Mouse (Mus musculus): Measurements from ENCODE around the gene Myo9a. TPM values are rescaled to one million over a fixed set of nuclear protein-coding genes. Genes with fewer than 3 reads are reported as not detected.
A peak's percentile ranks its signal among the peaks of the same experiment; 100 is the strongest.
"Not testable (repeated sequence)": the region's sequence is repeated elsewhere in the genome, so short reads cannot be mapped to it uniquely, and the experiment has no call there.

Gene Myo9a
- total and polyA plus RNA-seq, 3 experiments = 1.6 to 2.6 (median 2.0) TPM

GRCm38 (mm10) chr9:59766966-59767461 is 16.3 kb downstream of the Myo9a start:
- H3K27ac ChIP-seq (ENCODE audit: insufficient read depth, low read depth); H3K27me3 ChIP-seq (replicated peaks); dilution Hi-C loops (cut with MboI; ENCODE audit: extremely low pct_ligation_motif_present, extremely low pct_unique_long_range_greater_than_20kb, low sequenced_read_pairs); H3K4me2 ChIP-seq (ENCODE audit: insufficient read depth, low read depth, poor library complexity, severe bottlenecking); H3K9me3 ChIP-seq (replicated peaks; ENCODE audit: low read length); H3K4me1 ChIP-seq (ENCODE audit: control insufficient read depth in 1 of 2, insufficient read depth in 2 of 2); H3K4me3 ChIP-seq (replicated peaks in 1 of 3; ENCODE audit: low read depth in 2 of 3, low read length in 2 of 3, poor library complexity in 1 of 3); H3K9ac ChIP-seq (ENCODE audit: insufficient read depth, low read depth); H3K36me3 ChIP-seq (replicated peaks in 1 of 2; ENCODE audit: control insufficient read depth in 1 of 2, insufficient read depth in 1 of 2, low read length in 1 of 2); DNase-seq (ENCODE audit: extremely low read depth); in situ Hi-C loops (cut with MboI; ENCODE audit: low pct_ligation_motif_present, low pct_unique_long_range_greater_than_20kb, low sequenced_read_pairs); H3K79me2 ChIP-seq (replicated peaks; ENCODE audit: control insufficient read depth, extremely low read depth, insufficient read depth, poor library complexity, severe bottlenecking): not testable (repeated sequence)
- TF ChIP-seq ZNF384 (IDR thresholded peaks at IDR 0.05; ENCODE audit: low read depth, low read length) = peak; percentile 29

- H3K27ac ChIP-seq (ENCODE audit: insufficient read depth, low read depth); DNase-seq (ENCODE audit: extremely low read depth); H3K4me2 ChIP-seq (ENCODE audit: insufficient read depth, low read depth, poor library complexity, severe bottlenecking); in situ Hi-C loops (cut with MboI; ENCODE audit: low pct_ligation_motif_present, low pct_unique_long_range_greater_than_20kb, low sequenced_read_pairs); H3K4me3 ChIP-seq (replicated peaks in 1 of 3; ENCODE audit: low read depth in 2 of 3, low read length in 2 of 3, poor library complexity in 1 of 3); H3K9ac ChIP-seq (ENCODE audit: insufficient read depth, low read depth); H3K27me3 ChIP-seq (replicated peaks); H3K9me3 ChIP-seq (replicated peaks; ENCODE audit: low read length); H3K79me2 ChIP-seq (replicated peaks; ENCODE audit: control insufficient read depth, extremely low read depth, insufficient read depth, poor library complexity, severe bottlenecking); H3K36me3 ChIP-seq (replicated peaks in 1 of 2; ENCODE audit: control insufficient read depth in 1 of 2, insufficient read depth in 1 of 2, low read length in 1 of 2); dilution Hi-C loops (cut with MboI; ENCODE audit: extremely low pct_ligation_motif_present, extremely low pct_unique_long_range_greater_than_20kb, low sequenced_read_pairs); H3K4me1 ChIP-seq (ENCODE audit: control insufficient read depth in 1 of 2, insufficient read depth in 2 of 2): not testable (repeated sequence)
These were observed 55.5 kb downstream of the Myo9a start for GRCm38 (mm10) chr9:59806046-59806774.

- no peaks in the 10 kb centered on the region for H3K79me2 ChIP-seq (replicated peaks; ENCODE audit: control insufficient read depth, extremely low read depth, insufficient read depth, poor library complexity, severe bottlenecking)
- H3K36me3 ChIP-seq (replicated peaks in 1 of 2; ENCODE audit: control insufficient read depth in 1 of 2, insufficient read depth in 1 of 2, low read length in 1 of 2) = no peaks in the 10 kb centered on the region
- H3K9me3 ChIP-seq (replicated peaks; ENCODE audit: low read length) = no peaks in the 10 kb centered on the region
- TF ChIP-seq PAX5 (IDR thresholded peaks at IDR 0.05; ENCODE audit: low read length) (no peak), ETS1 (conservative IDR thresholded peaks at IDR 0.05; ENCODE audit: low read depth, low read length) (no peak), USF2 (conservative IDR thresholded peaks at IDR 0.05; ENCODE audit: low read depth, low read length) (no peak), ZNF384 (IDR thresholded peaks at IDR 0.05; ENCODE audit: low read depth, low read length) (no peak), EP300 (IDR thresholded peaks at IDR 0.05; ENCODE audit: low read length) (no peak), MEF2A (IDR thresholded peaks at IDR 0.05; ENCODE audit: borderline replicate concordance, low read depth, low read length) (no peak), MXI1 (IDR thresholded peaks at IDR 0.05; ENCODE audit: low read depth, low read length) (no peak), CTCF (conservative IDR thresholded peaks at IDR 0.05 in 1 of 2, IDR thresholded peaks at IDR 0.05 in 1 of 2; ENCODE audit: low read depth in 2 of 2, low read length in 2 of 2) (no peak), TBP (conservative IDR thresholded peaks at IDR 0.05; ENCODE audit: low read depth, low read length) (no peak), ELF1 (IDR thresholded peaks at IDR 0.05; ENCODE audit: low read depth, low read length) (no peak), JUND (conservative IDR thresholded peaks at IDR 0.05; ENCODE audit: low read depth, low read length) (no peak), JUN (IDR thresholded peaks at IDR 0.05; ENCODE audit: insufficient read depth, low read depth, low read length) (no peak), MAZ (IDR thresholded peaks at IDR 0.05; ENCODE audit: low read depth, low read length) (no peak), ZMIZ1 (IDR thresholded peaks at IDR 0.05; ENCODE audit: low read depth, low read length) (no peak)
- H3K4me1 ChIP-seq (ENCODE audit: control insufficient read depth in 1 of 2, insufficient read depth in 2 of 2) = no peaks in the 10 kb centered on the region
- H3K4me2 ChIP-seq (ENCODE audit: insufficient read depth, low read depth, poor library complexity, severe bottlenecking) = no peak overlapping the region
- dilution Hi-C loops (cut with MboI; ENCODE audit: extremely low pct_ligation_motif_present, extremely low pct_unique_long_range_greater_than_20kb, low sequenced_read_pairs) (no loop called here), in situ Hi-C loops (cut with MboI; ENCODE audit: low pct_ligation_motif_present, low pct_unique_long_range_greater_than_20kb, low sequenced_read_pairs) (no loop called here)
- no peaks in the 10 kb centered on the region for H3K27me3 ChIP-seq (replicated peaks)
- no peak overlapping the region for H3K4me3 ChIP-seq (replicated peaks in 1 of 3; ENCODE audit: low read depth in 2 of 3, low read length in 2 of 3, poor library complexity in 1 of 3)
- H3K27ac ChIP-seq (ENCODE audit: insufficient read depth, low read depth) = no peak overlapping the region
- H3K9ac ChIP-seq (ENCODE audit: insufficient read depth, low read depth) = no peak overlapping the region
- no peak for DNase-seq (ENCODE audit: extremely low read depth)
These were observed 133.9 kb downstream of the Myo9a start for GRCm38 (mm10) chr9:59884551-59884950.
